Mouse (Mus musculus): ENCODE results near the gene Cdk14.

DNA sequence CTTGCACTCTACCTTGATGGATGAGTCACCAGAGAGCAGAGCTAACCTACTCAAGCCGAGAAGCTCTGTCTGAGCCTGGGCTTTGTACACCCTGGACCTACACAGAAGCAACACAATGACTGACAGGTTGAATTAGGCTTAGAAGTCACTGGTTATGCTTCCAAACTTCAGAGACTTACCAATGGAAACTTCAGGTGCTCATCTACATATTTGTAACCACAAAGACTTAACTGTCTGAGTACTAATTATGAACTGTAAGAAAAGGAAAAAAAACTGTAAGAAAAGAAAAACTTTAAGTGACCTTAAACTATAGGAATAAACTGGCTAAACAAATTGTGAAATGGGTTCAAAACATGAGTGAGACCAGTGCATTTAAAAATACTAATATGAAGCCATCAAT is 364.6 kb downstream of the Cdk14 start:
- TF ChIP-seq CTCF (IDR thresholded peaks at IDR 0.05; ENCODE audit: borderline replicate concordance, insufficient read depth, low read depth, low read length) = no peak
- no peak for TF ChIP-seq POLR2A (IDR thresholded peaks at IDR 0.05; ENCODE audit: borderline replicate concordance, insufficient read depth, low read length)

Data from cerebellum, adult 2 months (tissue).